ENCODE assay signal across 9 mouse cellular contexts in the genomic region with DNA sequence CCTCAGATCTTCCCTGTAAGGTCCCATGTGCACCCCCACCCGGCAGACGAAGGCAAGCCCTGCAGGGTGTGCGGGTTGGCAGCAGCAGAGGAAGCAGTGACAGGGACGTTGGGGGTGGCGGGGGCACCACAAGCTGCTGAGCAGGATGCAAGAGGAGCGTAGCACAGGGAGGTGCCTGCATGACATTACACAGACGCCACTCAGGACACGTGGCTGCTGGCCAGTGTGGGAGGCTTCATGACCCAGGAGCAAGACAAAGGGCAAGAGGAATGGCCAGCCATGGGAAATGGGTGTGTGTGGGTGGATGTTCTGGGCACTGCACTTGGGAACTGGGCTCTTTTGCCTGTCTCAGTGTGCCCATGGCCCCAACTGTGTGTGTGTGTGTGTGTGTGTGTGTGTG. TPM values are rescaled to one million over a fixed set of nuclear protein-coding genes. Genes with fewer than 3 reads are reported as not detected.
A peak's percentile ranks its signal among the peaks of the same experiment; 100 is the strongest.
DNase-seq lines count a peak whose midpoint lies in the region; ATAC-seq lines count a peak whose summit lies in the region.
"Had no signal": no experiment of that assay in that cellular context is flagged by ENCODE, and none has a peak within 500 bp of the region (broad histone marks: within the 10 kb centered on the region; RNA-seq: fewer than 3 reads in every experiment).

No protein-coding gene starts in this region.

- no peaks in the 10 kb centered on the region for H3K27me3 ChIP-seq in megakaryocyte, embryonic 14.5 days (replicated peaks)
- H3K27me3 ChIP-seq: embryonic facial prominence, embryonic 13.5 days had no signal

- H3K4me3 ChIP-seq in megakaryocyte, embryonic 14.5 days (replicated peaks) = peak overlapping the region; percentile 38
- H3K4me3 ChIP-seq: embryonic facial prominence, embryonic 13.5 days had no signal

- no peak for ATAC-seq in megakaryocyte, adult 5-6 weeks (ENCODE audit: poor library complexity, severe bottlenecking)
- no peak for ATAC-seq in inflammation-experienced regulatory T-cells, adult 6 months

- H3K9me3 ChIP-seq in megakaryocyte, embryonic 14.5 days = no peaks in the 10 kb centered on the region
- H3K9me3 ChIP-seq: embryonic facial prominence, embryonic 13.5 days had no signal

- peaks cover 96% of the 10 kb centered on the region for H3K36me3 ChIP-seq in megakaryocyte, embryonic 14.5 days (replicated peaks; ENCODE audit: low read length)

- DNase-seq in adrenal gland, adult (ENCODE audit: inconsistent age in 2 of 2, low spot score in 1 of 2) = peak; percentile 67 to 72
- no peak for DNase-seq in adrenal gland, postnatal 4 days (ENCODE audit: low spot score in 2 of 2)
- peak; percentile 83 for DNase-seq in layer of hippocampus, adult 9-11 months
- DNase-seq in testis, postnatal 14 days (ENCODE audit: low spot score) = peak; percentile 58
- DNase-seq in retina, postnatal 1 day = no peak

- H3K4me1 ChIP-seq in megakaryocyte, embryonic 14.5 days = peaks cover 64% of the 10 kb centered on the region
- H3K4me1 ChIP-seq: embryonic facial prominence, embryonic 13.5 days had no signal

RNA-seq across cellular contexts. Expression of gene Ehd2, which starts 12.9 kb away (rescaled TPM):
- 10 to 100 TPM; 71.9 to 77.5 TPM for total RNA-seq in adrenal gland, postnatal 4 days (2021)
- polyA plus RNA-seq in megakaryocyte, embryonic 14.5 days (2012; ENCODE audit: insufficient read depth, low replicate concordance) = 0.84 and 0.93 TPM in 2 replicates
- total RNA-seq in megakaryocyte, adult 5-6 weeks (2015) = 0.04 TPM in 1 of 2 replicates, not detected in the other
- total RNA-seq in megakaryocyte, adult 5-6 weeks (2017) = 0.07 and 0.16 TPM in 2 replicates
- polyA plus RNA-seq in inflammation-experienced regulatory T-cells, adult 6 months (2017; shearing (Covaris generic)) = under 1 TPM in 2 of 3 experiments, not detected in 1; 0.19 to 0.34 TPM

RNA-seq across cellular contexts. Expression of gene Nop53, which starts 34.4 kb away (rescaled TPM):
- total RNA-seq in adrenal gland, postnatal 4 days (2021) = 100 to 1,000 TPM; 238 to 243 TPM
- polyA plus RNA-seq in megakaryocyte, embryonic 14.5 days (2012; ENCODE audit: insufficient read depth, low replicate concordance) = 159 and 504 TPM in 2 replicates
- total RNA-seq in megakaryocyte, adult 5-6 weeks (2015) = 80.2 and 90.4 TPM in 2 replicates
- 293 and 315 TPM in 2 replicates for total RNA-seq in megakaryocyte, adult 5-6 weeks (2017)
- 100 to 1,000 TPM; 272 to 320 (median 288) TPM for polyA plus RNA-seq in inflammation-experienced regulatory T-cells, adult 6 months (2017; shearing (Covaris generic))

RNA-seq across cellular contexts. Expression of gene Selenow, which starts 58.0 kb away (rescaled TPM):
- 100 to 1,000 TPM; 186 to 204 TPM for total RNA-seq in adrenal gland, postnatal 4 days (2021)
- polyA plus RNA-seq in megakaryocyte, embryonic 14.5 days (2012; ENCODE audit: insufficient read depth, low replicate concordance) = 1,012 and 1,066 TPM in 2 replicates
- 96.9 and 102 TPM in 2 replicates for total RNA-seq in megakaryocyte, adult 5-6 weeks (2015)
- 31.5 and 33.7 TPM in 2 replicates for total RNA-seq in megakaryocyte, adult 5-6 weeks (2017)
- 100 to 1,000 TPM; 681 to 943 (median 889) TPM for polyA plus RNA-seq in inflammation-experienced regulatory T-cells, adult 6 months (2017; shearing (Covaris generic))

Comparison
In these comparisons a context has a peak if more than half of its experiments do, and no peak if none do; other contexts are left out.
1. DNase-seq: peak in adrenal gland, adult (2 of 2), layer of hippocampus, adult 9-11 months (single experiment) and testis, postnatal 14 days (single experiment); none in adrenal gland, postnatal 4 days (0 of 2) and retina, postnatal 1 day (single experiment).
2. RNA of gene Ehd2, which starts 12.9 kb away (total RNA-seq): 71.9 to 77.5 TPM in adrenal gland, postnatal 4 days; 0.04 to 0.16 TPM in megakaryocyte, adult 5-6 weeks; every median in the first group is over 10 times any median in the second.